Comparison of ENCODE assay signal across 9 mouse cellular contexts in genomic region chr11:59538387-59538786, GRCm38 (mm10). TPM values are rescaled to one million over a fixed set of nuclear protein-coding genes. Genes with fewer than 3 reads are reported as not detected.
DNase-seq lines count a peak whose midpoint lies in the region; ATAC-seq and TF ChIP-seq lines count a peak whose summit lies in the region.
"Had no signal": no experiment of that assay in that cellular context is flagged by ENCODE, and none has a peak within 500 bp of the region (broad histone marks: within the 10 kb centered on the region; RNA-seq: fewer than 3 reads in every experiment).

No protein-coding gene starts in this region.

- no peaks in the 10 kb centered on the region for H3K36me3 ChIP-seq in heart, embryonic 11.5 days (ENCODE audit: control insufficient read depth, insufficient read depth, low read length)
- no peaks in the 10 kb centered on the region for H3K36me3 ChIP-seq in liver, embryonic 14.5 days (replicated peaks; ENCODE audit: control insufficient read depth, insufficient read depth, low read depth)

- ATAC-seq in heart, embryonic 11.5 days (replicated peaks; ENCODE audit: insufficient number of reproducible peaks, low FRiP score, low TSS enrichment): no peak
- ATAC-seq in liver, embryonic 14.5 days (ENCODE audit: insufficient read depth): no peak
- ATAC-seq: Patski had no signal

- no peak overlapping the region for H3K4me2 ChIP-seq in heart, embryonic 11.5 days
- no peak overlapping the region for H3K4me2 ChIP-seq in liver, embryonic 14.5 days (ENCODE audit: low read depth)

- H3K4me1 ChIP-seq in heart, embryonic 11.5 days (ENCODE audit: control insufficient read depth, insufficient read depth, low read length): no peaks in the 10 kb centered on the region
- peaks cover 0 to 12% of the 10 kb centered on the region in 2 experiments; a peak in 2 of 4 replicates for H3K4me1 ChIP-seq in liver, embryonic 14.5 days (replicated peaks; ENCODE audit: control insufficient read depth in 2 of 2, insufficient read depth in 2 of 2, low read length in 1 of 2)

- H3K9me3 ChIP-seq in heart, embryonic 11.5 days (replicated peaks; ENCODE audit: control insufficient read depth, low read length): 0 out of 2 replicates have a peak, but pooled peaks cover 2% of the 10 kb centered on the region
- H3K9me3 ChIP-seq in liver, embryonic 14.5 days (ENCODE audit: control insufficient read depth, low read length): no peaks in the 10 kb centered on the region

- peak; percentile 95 for DNase-seq in heart, adult 11 months
- peak; percentile 68 for DNase-seq in NIH3T3 (ENCODE audit: low read depth)
- DNase-seq in frontal cortex, postnatal 10 days (ENCODE audit: low spot score in 2 of 2): peak; percentile 25 to 39
- peak; percentile 26 for DNase-seq in kidney, adult 11 months
- no peak for DNase-seq in liver, embryonic 14.5 days (ENCODE audit: low read depth in 3 of 3, low spot score in 3 of 3)
- DNase-seq in right cerebral cortex, postnatal 10 days (ENCODE audit: low spot score in 2 of 2): peak; percentile 60 to 74
- DNase-seq in cerebellum, adult 9-10 months: no peak

- no peak for TF ChIP-seq EP300 in liver, embryonic 14.5 days (IDR thresholded peaks at IDR 0.05; ENCODE audit: low read depth)

- 34% methylated on average over 11 of the region's 11 CpGs for WGBS in heart, embryonic 11.5 days (ENCODE audit: insufficient replicate concordance)
- WGBS in liver, embryonic 14.5 days (ENCODE audit: insufficient replicate concordance): 27% methylated on average over 11 of the region's 11 CpGs

- no peak overlapping the region for H3K9ac ChIP-seq in heart, embryonic 11.5 days (ENCODE audit: low read depth, low read length)
- no peak overlapping the region for H3K9ac ChIP-seq in liver, embryonic 14.5 days (replicated peaks)

- no peak overlapping the region for H3K4me3 ChIP-seq in heart, embryonic 11.5 days (ENCODE audit: low read depth, low read length)
- H3K4me3 ChIP-seq in liver, embryonic 14.5 days (ENCODE audit: insufficient read depth in 1 of 2, low read depth in 2 of 2, low read length in 2 of 2): no peak overlapping the region

- H3K27me3 ChIP-seq in heart, embryonic 11.5 days (ENCODE audit: control insufficient read depth, insufficient read depth, low read length): no peaks in the 10 kb centered on the region
- H3K27me3 ChIP-seq in liver, embryonic 14.5 days (ENCODE audit: control insufficient read depth, insufficient read depth, low read length): no peaks in the 10 kb centered on the region
- H3K27me3 ChIP-seq: Patski had no signal

- peak; percentile 40; the same call in 1 of the 2 replicates for TF ChIP-seq CTCF in liver, embryonic 14.5 days (IDR thresholded peaks at IDR 0.05; ENCODE audit: low read depth)

- H3K27ac ChIP-seq in heart, embryonic 11.5 days (ENCODE audit: low read depth, low read length): no peak overlapping the region
- no peak overlapping the region for H3K27ac ChIP-seq in liver, embryonic 14.5 days

RNA-seq across cellular contexts. Expression of gene Nlrp3, which starts 3.0 kb away (rescaled TPM):
- polyA plus RNA-seq in heart, embryonic 11.5 days (2014; fragmentation: Nextera tagmentation; extraction: Ambion mirVana): 0.16 TPM in 1 of 2 replicates, not detected in the other
- 0.42 and 0.54 TPM in 2 replicates for polyA plus RNA-seq in liver, embryonic 14.5 days (2012; rRNA removed)
- polyA plus RNA-seq in liver, embryonic 14.5 days (2014; fragmentation: Nextera tagmentation; extraction: Ambion mirVana): 0.25 and 0.39 TPM in 2 replicates

RNA-seq across cellular contexts. Expression of gene Zkscan17, which starts 11.8 kb away (rescaled TPM):
- polyA plus RNA-seq in heart, embryonic 11.5 days (2014; fragmentation: Nextera tagmentation; extraction: Ambion mirVana): 12.8 and 15.0 TPM in 2 replicates
- 2.1 and 2.3 TPM in 2 replicates for polyA plus RNA-seq in liver, embryonic 14.5 days (2012; rRNA removed)
- polyA plus RNA-seq in liver, embryonic 14.5 days (2014; fragmentation: Nextera tagmentation; extraction: Ambion mirVana): 2.9 and 3.4 TPM in 2 replicates

RNA-seq across cellular contexts. Expression of gene Olfr222, which starts 37.6 kb away (rescaled TPM):
- not detected in 2 replicates for polyA plus RNA-seq in heart, embryonic 11.5 days (2014; fragmentation: Nextera tagmentation; extraction: Ambion mirVana)
- not detected in 2 replicates for polyA plus RNA-seq in liver, embryonic 14.5 days (2012; rRNA removed)
- not detected in 2 replicates for polyA plus RNA-seq in liver, embryonic 14.5 days (2014; fragmentation: Nextera tagmentation; extraction: Ambion mirVana)
- polyA plus RNA-seq: Patski had no signal

RNA-seq across cellular contexts. Expression of gene Olfr223, which starts 54.7 kb away (rescaled TPM):
- not detected in 2 replicates for polyA plus RNA-seq in heart, embryonic 11.5 days (2014; fragmentation: Nextera tagmentation; extraction: Ambion mirVana)
- polyA plus RNA-seq in liver, embryonic 14.5 days (2012; rRNA removed): not detected in 2 replicates
- polyA plus RNA-seq in liver, embryonic 14.5 days (2014; fragmentation: Nextera tagmentation; extraction: Ambion mirVana): not detected in 2 replicates
- polyA plus RNA-seq: Patski had no signal

Comparison
In these comparisons a context has a peak if more than half of its experiments do, and no peak if none do; other contexts are left out.
1. DNase-seq: peak in heart, adult 11 months (single experiment), NIH3T3 (single experiment), frontal cortex, postnatal 10 days (2 of 2), kidney, adult 11 months (single experiment) and right cerebral cortex, postnatal 10 days (2 of 2); none in liver, embryonic 14.5 days (0 of 3) and cerebellum, adult 9-10 months (single experiment).